Mouse (Mus musculus): ENCODE measurements around the gene Tcl1b3. TPM values are rescaled to one million over a fixed set of nuclear protein-coding genes. Genes with fewer than 3 reads are reported as not detected.

The Tcl1b3 gene
- total RNA-seq, 2 experiments from 2014 or later, result not detected

- DNase-seq (ENCODE audit: low spot score in 2 of 2), result no peak
Observed at GRCm38 (mm10) chr12:105224621-105225320, 33.9 kb downstream of the Tcl1b3 start.

- no peak for DNase-seq (ENCODE audit: low spot score in 2 of 2)
Observed at GRCm38 (mm10) chr12:105234362-105234761, 43.5 kb downstream of the Tcl1b3 start.

- DNase-seq (ENCODE audit: low spot score in 2 of 2), result no peak
Observed at GRCm38 (mm10) chr12:105235091-105235490, 44.2 kb downstream of the Tcl1b3 start.

GRCm38 (mm10) chr12:105239060-105239459 lies 48.2 kb downstream of the Tcl1b3 start:
- no peak for DNase-seq (ENCODE audit: low spot score in 2 of 2)

Other genes starting within 250 kb of the Tcl1b3 start
- gene Syne3, start 181.2 kb upstream of the Tcl1b3 start, total RNA-seq (2021), result 1 to 10 TPM; 1.8 to 2.3 TPM
- gene Glrx5, start 158.4 kb upstream of the Tcl1b3 start, total RNA-seq (2021), result 10 to 100 TPM; 45.1 to 48.5 TPM
- not detected for gene Tcl1b2, start 45.0 kb upstream of the Tcl1b3 start, total RNA-seq (2021)
- not detected for gene Tcl1b1, start 31.4 kb upstream of the Tcl1b3 start, total RNA-seq (2021)
- gene Tcl1b5, start 14.7 kb upstream of the Tcl1b3 start, total RNA-seq (2021), result not detected
- gene Tcl1b4, start 10.9 kb downstream of the Tcl1b3 start, total RNA-seq (2021), result not detected
- gene Tcl1, start 31.8 kb downstream of the Tcl1b3 start, total RNA-seq (2021), result not detected
- gene Tunar, start 142.8 kb downstream of the Tcl1b3 start, total RNA-seq (2021), result 1 to 10 TPM; 8.7 to 9.4 TPM

All from left cerebral cortex, adult 18-20 months (tissue).